Mouse (Mus musculus) kidney, adult 9 months (tissue): ENCODE results near the gene Erbb4.

Source experiments
- DNase-seq: peaks from one replicate; pipeline ENCODE4 v3.0.0; 2022

The Erbb4 gene

DNA sequence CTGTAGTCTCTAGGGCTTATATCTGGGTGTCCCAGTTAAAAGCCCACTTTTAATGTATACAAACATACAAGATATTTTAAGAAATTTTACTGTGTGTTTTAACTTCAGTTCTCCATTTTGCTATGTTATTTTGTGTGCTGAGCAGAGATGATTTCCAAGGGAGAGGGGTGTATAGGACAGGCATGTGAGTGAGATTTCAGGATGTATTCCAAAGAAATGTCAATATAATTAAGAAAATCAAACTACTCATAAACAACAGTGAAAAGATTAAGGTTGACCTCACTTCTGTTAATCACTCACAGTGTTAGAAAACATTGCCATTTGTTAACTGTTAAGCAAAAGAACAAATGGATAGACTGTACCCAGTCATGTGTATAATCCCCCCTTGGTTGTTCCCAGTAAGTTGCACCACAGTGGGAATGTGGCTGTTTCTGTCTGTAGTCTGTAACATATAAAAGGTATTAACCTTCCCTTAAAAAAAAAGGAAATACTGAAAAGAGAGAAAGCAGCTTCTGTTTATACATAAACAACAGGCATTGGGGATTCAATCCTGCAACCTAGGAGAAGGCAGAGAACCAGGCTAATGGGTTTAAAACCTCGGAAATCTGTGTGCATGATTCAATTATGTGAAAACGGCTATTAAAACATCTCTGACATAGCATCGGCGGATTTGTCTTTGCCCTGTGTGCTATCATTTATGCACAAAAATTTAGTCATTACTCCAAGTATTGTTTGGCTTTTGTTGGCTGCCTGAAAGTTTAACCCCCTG, 84.5 kb downstream of the Erbb4 start:
- peak; percentile 71 for DNase-seq

DNA sequence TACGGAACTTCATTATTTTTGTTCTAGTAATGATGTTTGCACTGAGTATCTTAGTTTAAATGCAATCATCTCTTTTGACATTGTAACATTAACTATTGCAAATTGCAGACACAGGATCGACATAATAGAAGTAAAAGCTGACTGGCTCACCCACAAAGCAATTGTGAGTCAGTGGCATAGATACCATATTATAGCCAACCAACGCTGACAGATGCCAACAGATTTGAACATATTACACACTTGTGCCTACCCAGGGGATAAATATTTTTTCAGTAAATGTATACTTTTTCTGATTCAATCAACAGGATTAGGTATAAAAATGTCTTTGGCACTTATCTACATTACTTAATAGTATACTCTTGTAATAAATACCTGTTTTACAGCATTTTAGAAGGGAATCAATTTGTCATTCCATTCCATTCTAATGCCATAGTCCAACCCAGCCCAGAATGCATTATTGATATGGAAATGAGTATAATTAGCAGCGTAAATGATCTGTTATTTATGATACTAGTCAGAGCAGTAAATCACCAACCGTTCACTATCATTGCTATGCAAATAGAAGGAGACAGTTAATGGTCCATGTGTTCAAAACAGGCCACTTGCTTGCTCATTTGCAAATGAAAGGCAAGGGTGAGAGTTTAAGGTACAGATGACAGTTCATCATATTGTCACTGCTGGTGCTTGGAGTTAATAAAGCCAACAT, 97.9 kb downstream of the Erbb4 start:
- no peak for DNase-seq

DNA sequence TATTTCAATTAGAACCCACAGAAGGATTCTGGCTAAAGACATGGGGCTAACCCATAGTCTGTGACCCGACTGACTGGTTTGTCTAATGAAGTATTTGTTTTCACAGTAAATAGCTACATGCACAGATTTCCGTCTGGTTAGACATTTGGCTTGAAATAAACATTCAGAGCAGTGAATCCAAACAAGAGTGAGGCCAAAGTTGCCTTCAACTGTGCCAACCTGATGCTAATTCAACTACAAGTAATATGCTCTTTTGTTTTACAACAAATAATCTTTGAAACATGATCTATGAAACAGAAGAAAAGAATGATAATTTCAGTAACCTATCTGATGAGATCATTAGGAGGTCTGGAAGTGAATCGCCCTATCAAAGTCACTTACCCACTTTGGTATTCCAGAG, 106.5 kb downstream of the Erbb4 start:
- no peak for DNase-seq

DNA sequence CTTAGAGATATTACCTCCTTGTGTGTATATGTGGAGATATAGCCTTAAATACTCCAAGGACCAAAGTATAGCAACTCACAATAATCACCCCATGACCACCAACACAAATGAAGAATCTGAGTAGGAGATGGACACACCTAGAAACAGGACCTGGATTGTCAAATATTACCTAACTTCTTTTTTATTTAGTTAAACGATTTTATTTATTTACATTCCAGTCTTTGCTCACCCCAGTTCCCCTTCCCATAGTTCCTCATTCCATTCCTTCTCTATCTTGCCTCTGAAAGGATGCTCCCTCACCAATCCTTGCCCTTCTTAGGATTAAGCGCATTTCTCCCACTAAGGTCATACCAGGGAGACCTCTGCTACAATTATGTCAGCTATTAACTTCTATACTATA, 128.6 kb downstream of the Erbb4 start:
- DNase-seq: no peak

DNA sequence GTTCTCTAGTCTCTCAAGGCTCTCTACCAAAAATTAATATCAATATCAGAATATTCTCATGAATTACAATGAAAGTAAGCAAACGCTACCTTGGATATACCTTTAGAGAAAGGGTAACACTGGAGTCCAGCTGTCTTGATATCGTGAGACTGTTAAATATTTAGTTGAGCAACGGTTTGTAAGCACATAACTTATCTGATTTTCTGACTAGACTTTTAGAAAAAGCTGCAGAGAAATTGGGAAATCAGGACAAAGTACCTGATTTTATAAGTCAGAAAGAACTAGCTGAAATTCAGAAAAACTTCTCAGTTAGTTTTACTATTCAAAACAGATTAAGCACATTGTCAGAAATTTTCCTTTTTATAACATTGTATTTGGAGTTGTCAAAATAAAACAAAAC, 129.3 kb downstream of the Erbb4 start:
- DNase-seq: no peak

DNA sequence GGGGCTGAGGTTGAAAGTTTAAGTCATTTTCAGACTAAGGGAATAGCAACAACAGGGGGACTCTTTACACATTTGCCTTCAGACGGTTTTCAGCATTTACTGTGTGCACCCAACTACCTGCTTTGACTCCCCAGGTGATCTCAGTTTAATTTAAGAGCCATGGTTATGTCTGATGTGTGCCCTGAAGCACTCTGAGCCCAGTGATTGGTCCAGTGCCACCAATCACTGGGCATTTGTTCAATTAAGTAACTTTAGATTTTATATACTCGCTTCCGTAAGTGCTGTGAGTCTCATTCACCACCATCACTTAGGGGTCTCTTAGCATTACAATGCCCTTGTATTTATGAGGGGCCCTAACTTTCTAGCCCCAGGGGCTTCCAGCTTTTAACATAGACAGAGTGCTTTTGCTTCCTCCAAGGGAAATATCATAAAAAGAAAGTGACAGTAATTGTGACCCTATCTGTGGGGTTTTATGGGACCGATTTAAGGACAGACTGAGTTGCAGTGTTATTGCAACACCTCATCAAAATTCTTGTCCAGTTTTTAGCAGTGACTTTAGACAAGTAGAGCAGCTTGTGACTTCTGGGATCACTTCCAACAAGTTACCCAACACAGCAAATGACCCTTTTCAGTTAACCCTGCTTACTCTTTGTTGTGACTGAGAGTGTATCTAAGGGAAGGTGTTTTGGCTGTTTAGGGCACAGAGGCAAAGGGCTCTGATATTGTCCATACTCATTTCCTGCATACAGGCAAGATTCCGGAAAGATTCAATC, 134.3 kb downstream of the Erbb4 start:
- peak; percentile 90 for DNase-seq

DNA sequence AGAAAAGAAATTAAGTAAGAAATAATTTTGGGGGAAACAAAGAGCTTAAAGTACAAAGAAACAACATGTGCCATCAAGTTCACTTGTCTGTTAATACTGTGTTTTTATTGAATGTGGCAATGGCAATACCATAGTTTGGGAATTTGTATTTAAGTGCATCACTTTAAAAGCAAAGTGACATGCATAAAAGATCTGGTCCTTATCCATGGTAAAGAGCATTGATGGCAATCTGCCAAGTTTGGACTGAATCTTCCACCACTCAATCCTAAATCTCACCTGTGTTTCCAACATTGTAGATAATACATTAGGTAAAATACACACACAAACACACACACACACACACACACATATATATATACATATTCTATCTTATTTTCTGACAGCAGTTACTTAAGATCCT, 143.7 kb downstream of the Erbb4 start:
- DNase-seq: no peak

DNA sequence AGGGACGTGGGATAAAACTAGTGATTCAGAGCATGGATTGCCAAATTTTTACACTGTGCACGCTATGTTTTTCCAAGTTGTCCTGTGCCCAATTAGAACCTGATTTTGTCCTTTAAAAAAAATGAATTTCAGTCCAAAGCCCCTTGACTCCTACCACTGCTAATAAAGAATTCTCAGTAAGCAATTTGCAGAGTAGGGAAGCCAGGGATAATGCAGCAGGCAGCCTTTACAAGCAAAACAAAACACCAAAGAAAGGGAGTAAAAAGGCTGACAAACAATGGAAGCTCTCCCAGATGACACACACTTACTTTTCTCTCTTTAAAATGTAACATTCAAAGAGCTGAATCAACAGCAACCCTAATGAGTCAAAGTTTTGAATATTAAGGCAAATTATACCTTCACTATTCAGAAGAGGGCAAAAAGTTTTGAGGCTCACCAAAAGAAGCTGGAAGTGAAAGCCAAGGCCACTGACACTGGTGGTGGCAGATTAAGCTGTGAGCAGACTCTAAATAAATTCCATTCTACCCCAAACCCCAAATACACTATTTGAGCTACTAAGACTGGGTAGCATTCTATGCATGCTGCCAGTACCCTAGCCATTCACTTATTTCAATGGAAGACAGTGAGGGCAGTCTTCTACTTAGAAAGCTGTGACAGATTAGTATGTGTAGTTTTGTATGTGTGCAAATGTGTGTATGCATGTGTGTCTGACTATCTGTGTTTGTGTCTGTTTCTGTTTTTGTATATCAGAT, 146.3 kb downstream of the Erbb4 start:
- DNase-seq: no peak

DNA sequence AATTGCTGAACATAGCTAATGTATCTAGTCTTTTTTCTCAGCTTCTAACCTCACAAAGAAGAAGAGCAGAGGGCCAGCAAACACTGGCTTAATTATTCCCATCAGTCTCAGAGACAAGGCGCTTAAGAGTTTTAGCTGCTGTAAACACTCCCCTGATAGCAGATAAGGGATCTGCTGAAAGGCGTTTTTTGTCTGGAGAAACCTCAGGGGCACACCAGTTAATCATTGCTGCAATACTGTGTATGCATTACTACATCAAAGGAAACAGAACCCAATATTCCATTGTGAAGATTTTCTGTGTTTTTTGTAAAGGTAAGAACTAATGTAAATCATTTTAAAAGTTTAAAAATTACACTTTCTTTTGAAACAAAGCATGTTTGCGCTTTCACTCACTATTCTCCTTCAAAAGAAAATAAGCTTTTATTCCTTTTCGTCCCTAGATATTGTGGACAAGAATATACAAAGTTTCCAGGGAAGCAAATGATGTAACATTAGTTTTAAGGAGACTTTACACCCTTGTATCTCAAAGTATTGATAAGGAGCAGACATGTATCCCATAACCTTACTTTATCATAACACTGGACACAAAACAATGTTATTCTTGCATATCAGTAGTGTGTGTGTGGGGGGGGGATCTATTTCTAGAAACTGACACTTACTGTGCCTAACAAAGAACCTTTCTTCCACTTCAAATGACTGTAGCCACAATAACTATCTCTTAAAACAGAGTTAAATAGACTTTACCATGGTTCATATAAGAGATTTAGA, 150.9 kb downstream of the Erbb4 start:
- no peak for DNase-seq

DNA sequence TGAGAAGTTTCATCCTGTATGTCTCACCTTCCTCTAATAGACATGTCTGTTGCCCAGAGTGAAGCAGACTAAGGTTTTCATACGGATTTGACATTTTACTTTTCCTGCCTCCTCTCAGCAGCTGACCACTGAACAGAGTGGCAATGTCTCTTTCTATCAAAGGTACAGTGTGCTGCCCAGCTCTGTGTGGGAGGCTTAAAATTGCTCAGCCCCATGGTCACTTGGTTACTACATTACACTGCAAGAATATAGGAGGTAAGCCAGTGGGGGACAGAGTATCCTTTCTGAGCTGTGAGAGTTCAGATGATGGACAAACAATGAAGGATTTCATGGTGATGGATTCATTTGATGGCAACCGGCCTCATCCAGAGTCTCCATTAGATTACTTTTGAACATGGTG, 152.4 kb downstream of the Erbb4 start:
- DNase-seq: no peak

DNA sequence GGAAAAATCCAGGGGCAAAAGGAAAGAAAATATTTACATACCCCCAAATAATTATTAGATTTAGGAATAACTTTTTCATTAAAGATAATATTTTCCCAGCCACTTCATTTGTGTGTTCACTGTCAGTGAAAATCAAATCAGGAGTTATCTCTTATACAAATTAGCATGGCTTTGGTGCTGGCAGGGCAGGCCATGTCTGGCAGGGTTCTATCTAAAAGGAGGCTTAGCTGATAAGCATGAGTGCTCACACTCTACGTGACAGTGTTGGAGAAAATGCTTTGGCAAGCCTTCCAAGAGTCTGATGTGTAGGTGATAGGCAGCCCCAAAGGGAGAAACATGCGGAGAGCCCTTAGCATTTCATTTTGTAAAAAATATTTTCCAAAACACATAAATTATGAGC, 164.7 kb downstream of the Erbb4 start:
- no peak for DNase-seq

DNA sequence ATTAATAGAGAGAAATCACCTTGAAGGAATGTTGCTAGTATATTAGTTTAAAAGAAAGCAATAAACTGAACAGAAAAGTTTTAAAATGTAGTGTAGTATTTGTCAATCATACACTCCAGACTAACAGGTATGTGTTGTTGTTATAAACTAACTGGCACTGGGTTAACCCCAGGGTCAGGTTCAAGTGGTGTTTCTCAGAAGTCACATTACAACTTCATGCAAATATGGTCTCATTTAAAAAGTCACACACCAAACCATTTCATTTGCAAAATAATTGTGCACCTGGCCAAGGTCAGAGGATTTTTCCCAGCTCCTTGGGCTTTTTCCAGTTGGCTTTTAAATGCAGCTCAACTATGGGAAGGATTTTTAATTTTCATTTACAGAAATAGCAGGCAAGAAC, 173.1 kb downstream of the Erbb4 start:
- DNase-seq: peak; percentile 66

DNA sequence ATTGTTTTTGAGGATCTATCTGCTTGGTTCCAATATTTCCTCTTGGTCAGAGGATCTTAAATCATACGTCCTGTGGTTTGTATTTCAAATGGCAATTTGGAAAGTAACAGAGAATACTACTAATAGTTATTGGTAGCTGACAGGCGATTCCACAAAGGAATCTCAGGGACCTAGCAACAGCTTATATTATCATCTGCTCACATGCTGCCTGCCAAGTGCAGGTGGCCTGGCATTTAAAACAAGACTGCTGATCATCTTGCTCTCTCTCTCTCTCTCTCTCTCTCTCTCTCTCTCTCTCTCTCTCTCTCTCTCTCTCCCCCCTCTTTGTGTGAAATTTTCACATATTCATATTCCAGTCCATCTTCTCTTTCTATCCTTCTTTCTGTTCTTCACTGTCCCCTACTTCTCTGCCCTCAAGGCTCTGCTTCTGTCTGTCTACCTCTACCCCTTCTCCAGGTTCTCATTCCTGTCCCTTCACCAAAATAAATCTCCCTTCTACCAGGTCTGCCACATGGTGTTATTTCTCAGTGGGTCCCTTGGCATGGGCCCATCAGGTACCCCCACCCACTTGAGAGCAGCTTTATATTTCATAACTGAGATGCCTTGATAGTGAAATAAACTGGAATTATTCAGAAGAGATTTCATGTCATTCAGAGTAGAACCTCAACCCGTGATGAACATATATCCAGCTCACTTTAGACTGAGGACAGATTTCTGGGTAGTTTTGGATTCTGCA, 174.4 kb downstream of the Erbb4 start:
- DNase-seq: no peak

DNA sequence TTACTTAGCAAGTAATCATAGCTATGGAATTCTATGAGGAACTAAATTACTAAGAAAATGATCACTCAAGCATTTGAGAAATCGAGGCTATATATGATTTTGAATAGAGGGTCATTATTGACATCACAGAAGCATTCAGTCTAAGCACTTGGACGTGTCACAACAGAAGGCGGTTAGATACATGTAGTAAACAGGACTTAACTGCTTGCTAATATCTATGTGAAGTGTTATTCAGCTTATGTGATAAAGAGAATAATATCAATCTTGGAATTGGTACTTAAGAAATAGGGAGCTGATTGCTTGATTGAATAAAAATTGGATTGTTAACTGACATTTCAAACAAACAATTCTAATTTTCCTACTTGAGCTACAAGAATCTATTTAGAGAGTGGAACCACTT, 190.0 kb downstream of the Erbb4 start:
- no peak for DNase-seq

DNA sequence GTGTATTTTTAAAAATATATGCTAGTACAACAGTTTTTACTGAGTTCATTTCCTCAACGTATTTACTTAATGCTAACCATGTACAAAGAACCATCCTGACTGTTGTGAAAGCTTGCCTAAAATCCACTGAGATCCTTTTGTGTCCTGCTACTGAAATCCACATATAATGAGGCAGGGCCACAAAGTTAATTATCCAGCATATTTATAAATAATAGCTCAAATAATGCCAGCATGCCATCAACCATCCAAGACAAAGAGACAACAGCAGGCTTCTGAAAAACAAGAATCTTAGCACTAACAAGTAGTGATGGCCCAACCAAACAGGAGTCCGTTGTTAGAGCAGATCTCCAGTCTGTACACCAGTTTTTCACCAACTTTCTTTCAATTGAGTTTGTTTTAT, 215.8 kb downstream of the Erbb4 start:
- no peak for DNase-seq

DNA sequence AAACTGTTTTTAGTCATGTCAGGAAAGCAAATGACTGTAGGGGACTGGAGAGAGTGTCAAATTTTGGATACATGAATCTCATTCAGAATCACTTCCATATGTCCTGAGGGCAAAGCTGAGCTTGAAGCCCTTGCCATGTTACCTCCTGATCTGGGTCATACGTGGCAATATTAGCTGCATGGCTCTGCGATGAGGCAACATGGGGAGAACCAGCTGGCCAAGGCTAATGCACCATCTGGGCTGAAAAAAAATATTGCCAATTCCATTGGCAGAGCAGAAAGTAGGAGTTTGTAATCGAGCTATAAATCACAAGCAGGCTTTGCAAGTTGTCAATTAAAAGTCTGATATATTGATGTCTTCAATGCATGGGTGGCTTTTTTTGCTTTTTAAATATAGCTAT, 221.0 kb downstream of the Erbb4 start:
- no peak for DNase-seq

DNA sequence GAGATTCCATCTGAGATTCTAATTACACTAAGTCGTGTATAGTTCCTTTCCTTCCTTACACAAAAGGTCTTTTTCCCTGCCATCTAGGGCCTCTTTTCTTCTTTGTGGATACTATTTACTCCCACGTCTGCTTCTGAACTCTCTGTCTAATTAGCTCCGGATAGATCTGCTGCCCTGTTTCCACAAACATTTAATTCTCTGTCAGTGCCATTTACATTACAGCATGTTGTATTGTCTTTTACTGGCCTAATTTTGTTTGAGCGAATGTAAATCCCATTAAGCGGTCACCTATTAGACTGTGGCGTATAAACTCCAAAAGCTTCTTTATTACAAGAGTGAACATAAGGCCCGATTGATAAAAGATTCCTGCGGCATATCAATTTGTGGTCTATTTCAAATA, 232.9 kb downstream of the Erbb4 start:
- no peak for DNase-seq

DNA sequence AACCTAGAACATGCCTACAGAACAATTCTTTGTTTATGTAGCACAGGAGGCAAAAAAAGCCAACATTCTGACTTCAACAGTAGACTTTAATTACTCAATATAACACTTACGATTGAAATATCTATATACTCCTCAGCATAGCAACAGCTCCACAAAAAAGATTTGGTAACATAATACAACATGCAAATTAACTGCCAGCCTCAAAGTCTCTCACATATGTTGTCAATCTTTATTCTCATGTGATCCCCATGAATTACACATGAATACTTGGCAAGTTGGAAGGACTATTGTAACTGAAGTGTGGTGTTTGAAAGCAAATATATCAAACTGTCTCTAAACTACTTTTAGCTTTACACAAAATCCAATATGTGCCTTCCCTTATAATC, 234.2 kb downstream of the Erbb4 start:
- DNase-seq: no peak

DNA sequence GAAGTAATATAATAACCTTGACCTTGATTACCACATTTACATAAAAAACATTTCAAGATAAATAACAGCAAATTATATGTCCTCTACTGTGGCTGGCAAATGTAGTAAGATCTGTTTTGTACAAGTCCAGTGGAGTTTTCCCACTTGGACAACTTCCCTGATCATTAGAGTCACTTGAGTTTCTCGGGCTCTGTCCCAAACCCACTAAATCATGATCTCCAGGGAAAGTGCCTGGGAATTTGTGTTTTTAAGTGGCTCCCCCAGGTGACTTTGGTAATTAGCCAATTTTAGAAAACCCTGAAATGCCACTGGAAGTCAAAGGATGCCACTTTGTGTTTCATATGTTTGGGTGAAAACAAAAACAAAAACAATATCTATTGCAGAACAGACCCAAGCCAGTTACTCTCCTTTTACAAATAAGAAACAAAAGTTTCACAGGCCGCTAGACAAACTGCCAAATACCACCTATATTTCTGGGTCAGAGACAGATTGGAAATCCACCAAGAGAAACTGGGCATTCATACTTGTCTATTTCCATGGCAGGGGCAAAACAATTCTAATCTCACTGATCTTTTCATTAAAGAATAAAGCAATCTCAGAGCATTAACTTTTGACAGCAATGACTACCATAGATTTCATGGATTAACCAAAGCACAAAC, 234.8 kb downstream of the Erbb4 start:
- DNase-seq: peak; percentile 18

DNA sequence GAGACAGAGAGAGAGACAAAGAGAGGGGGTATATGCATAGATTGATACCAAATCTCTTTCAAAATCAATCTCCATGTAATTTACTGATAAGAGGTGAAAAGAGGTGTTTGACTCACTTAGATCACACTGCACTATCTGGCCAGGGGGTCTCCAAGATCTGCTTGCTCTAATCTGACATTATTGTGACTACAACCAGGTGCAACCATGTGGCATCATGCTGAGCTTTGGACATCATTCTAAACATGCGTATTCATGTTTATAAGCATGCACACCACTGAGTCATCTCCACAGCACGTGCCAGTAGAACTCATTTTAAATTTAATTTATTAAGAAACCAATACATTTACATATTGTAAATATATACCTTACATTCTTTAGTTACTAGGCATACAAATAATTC, 247.5 kb downstream of the Erbb4 start:
- DNase-seq: no peak

DNA sequence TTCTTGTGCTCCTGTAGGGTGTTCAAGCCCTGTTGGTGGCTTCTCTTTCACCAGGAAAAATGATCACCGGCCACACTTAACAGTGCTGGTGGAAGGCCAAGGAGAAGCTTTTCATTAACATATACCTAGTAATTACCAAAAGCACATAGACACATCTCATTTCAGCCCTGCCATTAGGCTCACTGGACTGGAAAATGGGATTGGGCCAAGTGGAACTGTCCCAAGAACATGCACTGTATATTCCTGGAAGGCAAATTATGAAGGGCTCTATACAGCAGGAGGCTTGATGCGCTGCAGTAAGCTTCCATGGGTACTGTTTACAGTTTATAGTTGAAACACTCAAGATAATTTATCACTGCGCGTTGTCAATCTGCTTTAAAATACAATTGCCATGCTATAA, 248.4 kb downstream of the Erbb4 start:
- DNase-seq: no peak
